Mouse (Mus musculus) olfactory bulb, adult 2 months (tissue): ENCODE measurements around the gene Hap1. TPM values are rescaled to one million over a fixed set of nuclear protein-coding genes. Genes with fewer than 3 reads are reported as not detected.
"Not testable (repeated sequence)": the region's sequence is repeated elsewhere in the genome, so short reads cannot be mapped to it uniquely, and the experiment has no call there.

ENCODE experiments used
- H3K27ac ChIP-seq: fragments of 200-500 bp; 2 replicates; pipeline ENCODE4 v1.5.1; 2012; ENCODE audit warnings: low read depth, low read length; ENCODE audit not compliant: insufficient read depth
- H3K4me1 ChIP-seq: fragments of 200-500 bp; 2 replicates; pipeline ENCODE4 v1.6.1; 2012; ENCODE audit warnings: low read length; ENCODE audit not compliant: control insufficient read depth, insufficient read depth
- H3K4me3 ChIP-seq: fragments of 200-500 bp; 2 replicates; pipeline ENCODE4 v1.5.1; 2012; ENCODE audit warnings: mild to moderate bottlenecking, low read depth, low read length, moderate library complexity; ENCODE audit not compliant: insufficient read depth
- CTCF ChIP-seq: fragments of 200-500 bp; IDR thresholded peaks from 2 replicates; pipeline ENCODE4 v1.5.1; 2012; ENCODE audit warnings: low read depth, mild to moderate bottlenecking, low read length, moderate library complexity; ENCODE audit not compliant: insufficient read depth
- POLR2A ChIP-seq: fragments of 200-500 bp; IDR thresholded peaks from 2 replicates; pipeline ENCODE4 v1.6.1; 2012; ENCODE audit warnings: mild to moderate bottlenecking, low read depth, low read length, moderate library complexity; ENCODE audit not compliant: insufficient read depth
- WGBS: fragments of 180-500 bp; shearing (Covaris S2); methylation state at CpG from one replicate; pipeline ENCODE4 v1.1.7; 2018; 5-methylcytosine and 5-hydroxymethylcytosine counted together
- polyA plus RNA-seq: library from polyadenylated mRNA; stranded (reverse); fragments of >200 nt; gene quantifications from 2 replicates; pipeline ENCODE4 v1.2.4, GENCODE M21; 2012; ENCODE audit warnings: low replicate concordance; ENCODE audit not compliant: missing spikeins, insufficient read depth, insufficient read length

Gene Hap1
- polyA plus RNA-seq, 1 experiment: not detected

DNA sequence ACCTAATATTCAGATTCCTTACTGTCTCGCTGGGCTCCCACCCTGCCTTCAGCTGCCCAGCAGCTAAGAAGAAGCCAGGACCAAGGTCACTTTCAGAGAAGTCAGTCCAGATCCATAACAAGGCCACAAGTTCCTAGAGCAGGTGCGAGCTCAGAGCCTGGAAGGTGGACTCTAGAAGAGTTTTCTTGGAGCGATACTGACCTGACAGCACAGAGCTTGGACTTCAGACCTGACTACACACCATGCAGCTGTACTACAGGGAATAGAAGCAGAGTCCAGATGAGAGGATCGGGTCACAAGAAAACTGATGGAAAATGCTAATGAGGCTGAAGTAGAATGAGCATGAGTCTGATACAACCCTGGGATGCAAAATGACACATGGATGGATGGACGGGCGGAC, 42.5 kb downstream of the Hap1 start:
- Histone ChIP-seq H3K27ac (peak overlapping the region; percentile 66), H3K4me1 (peaks cover 19% of the 10 kb centered on the region), H3K4me3 (no peak overlapping the region)
- WGBS: 95% methylated on average over 6 of the region's 6 CpGs
- TF ChIP-seq POLR2A (no peak), CTCF (no peak)

DNA sequence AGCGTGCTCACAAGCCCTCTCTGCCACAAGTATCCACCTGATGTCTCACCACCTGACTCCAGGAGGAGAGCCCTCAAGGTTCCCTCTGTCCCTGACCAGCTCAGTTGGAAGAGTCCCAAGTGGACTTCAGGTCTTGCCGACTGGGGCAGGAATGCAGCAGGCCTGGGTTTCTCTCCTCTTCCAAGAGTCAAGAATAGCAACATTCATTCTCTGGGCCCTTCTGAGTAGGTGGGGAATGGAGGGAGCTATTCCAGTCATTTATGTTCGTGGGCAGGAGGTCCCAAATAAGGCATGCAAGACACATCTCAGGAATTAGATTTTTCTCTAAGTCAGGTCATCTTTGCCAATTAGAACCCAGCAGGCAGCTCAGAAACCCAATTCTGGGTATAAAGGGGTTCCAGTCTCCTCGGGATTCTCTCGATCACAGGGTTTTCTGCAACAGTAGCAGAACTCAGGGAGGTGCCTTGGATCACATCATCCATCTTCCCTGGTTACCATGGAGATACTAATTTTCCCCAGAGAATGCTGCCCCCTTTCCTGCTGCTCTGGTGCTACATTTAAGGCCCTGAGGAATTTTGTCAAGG, 43.7 kb downstream of the Hap1 start:
- 15% methylated on average over 5 of the region's 5 CpGs for WGBS
- TF ChIP-seq CTCF: no peak
- no peak for TF ChIP-seq POLR2A
- Histone ChIP-seq H3K4me3 (no peak overlapping the region), H3K4me1 (peaks cover 19% of the 10 kb centered on the region), H3K27ac (peak overlapping the region; percentile 94)

DNA sequence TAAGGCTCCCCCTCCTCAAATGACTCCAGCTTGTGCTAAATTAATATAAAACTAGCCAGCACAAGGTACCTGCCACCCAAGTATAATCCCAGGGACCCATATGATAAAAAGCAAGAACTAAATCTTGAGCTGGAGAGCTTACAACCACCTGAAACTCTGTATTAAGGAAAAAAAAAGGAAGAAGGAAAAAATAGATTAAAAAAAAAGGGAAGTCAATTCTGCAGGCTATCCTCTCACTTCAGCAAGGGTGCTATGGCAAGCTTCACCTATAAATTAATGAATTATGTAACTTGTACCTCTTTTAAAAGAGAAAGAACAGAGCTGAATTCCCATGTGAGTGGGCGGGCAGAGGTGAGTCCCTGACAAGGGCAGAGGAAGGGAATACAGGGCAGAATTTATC, 44.3 kb downstream of the Hap1 start:
- H3K27ac ChIP-seq: peak overlapping the region; percentile 94; the same call in 1 of the 2 replicates
- no peak overlapping the region for H3K4me3 ChIP-seq
- no peak for TF ChIP-seq POLR2A
- no peak for TF ChIP-seq CTCF
- H3K4me1 ChIP-seq: peaks cover 19% of the 10 kb centered on the region
- WGBS: 63% methylated on average over 1 of the region's 1 CpGs

DNA sequence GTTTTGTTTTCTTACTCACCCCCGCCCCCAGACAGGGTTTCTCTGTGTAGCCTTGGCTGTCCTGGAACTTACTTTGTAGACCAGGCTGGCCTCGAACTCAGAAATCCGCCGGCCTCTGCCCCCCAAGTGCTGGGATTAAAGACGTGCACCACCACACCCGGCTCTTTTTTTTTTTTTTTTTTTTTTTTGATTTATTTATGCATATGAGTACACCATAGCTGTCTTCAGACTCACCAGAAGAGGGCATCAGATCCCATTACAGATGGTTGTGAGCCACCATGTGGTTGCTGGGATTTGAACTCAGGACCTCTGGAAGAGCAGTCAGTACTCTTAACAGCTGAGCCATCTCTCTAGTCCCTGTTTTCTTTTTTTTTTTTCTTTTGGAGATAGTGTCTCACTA, 47.3 kb downstream of the Hap1 start:
- not testable (repeated sequence) for H3K27ac ChIP-seq, H3K4me3 ChIP-seq
- peaks cover 13% of the 10 kb centered on the region for H3K4me1 ChIP-seq
- 88% methylated on average over 5 of the region's 6 CpGs for WGBS

DNA sequence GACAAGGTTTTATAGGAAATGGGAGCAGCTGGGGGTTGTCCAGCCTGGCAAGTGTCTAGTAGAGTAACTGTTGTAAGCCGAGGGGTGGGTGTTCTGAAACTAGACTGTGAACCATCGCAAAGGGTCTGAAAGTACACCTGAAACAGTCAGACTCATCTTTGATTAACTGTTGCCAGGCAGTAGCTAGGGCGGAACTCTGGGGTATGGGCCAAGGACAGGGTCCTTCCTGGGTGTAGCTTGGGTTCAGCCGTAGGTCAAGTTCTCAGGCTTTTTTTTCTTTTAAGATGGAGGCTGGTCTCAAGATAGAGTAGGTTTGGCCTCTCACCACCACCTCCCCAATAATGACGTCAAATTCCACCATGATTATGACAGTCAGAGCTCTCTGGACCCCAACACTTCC, 48.0 kb downstream of the Hap1 start:
- no peak overlapping the region for H3K27ac ChIP-seq
- peaks cover 9% of the 10 kb centered on the region for H3K4me1 ChIP-seq
- TF ChIP-seq POLR2A (no peak), CTCF (no peak)
- no peak overlapping the region for H3K4me3 ChIP-seq
- WGBS: 91% methylated on average over 5 of the region's 5 CpGs

DNA sequence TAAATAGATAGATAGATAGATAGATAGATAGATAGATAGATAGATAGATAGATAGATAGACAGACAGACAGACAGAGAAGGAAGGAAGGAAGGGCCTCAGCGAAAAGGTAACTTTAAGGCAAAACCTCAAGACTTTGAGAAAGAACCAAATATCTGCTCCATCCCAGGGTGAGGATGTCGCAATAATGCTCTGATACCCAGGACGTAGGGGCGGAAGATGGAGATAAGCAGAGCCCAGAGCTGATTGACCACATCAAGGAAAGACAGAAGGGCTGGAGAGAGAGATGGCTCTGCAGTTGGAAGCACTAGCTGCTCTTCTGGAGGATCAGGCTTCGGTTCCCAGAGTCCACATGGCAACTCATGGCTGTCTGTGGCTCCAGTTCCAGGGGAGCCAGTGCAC, 54.6 kb downstream of the Hap1 start:
- Histone ChIP-seq H3K4me1 (peaks cover 7% of the 10 kb centered on the region; the same call in 1 of the 2 replicates), H3K27ac (no peak overlapping the region), H3K4me3 (no peak overlapping the region)
- 95% methylated on average over 5 of the region's 5 CpGs for WGBS
- TF ChIP-seq POLR2A (no peak), CTCF (no peak)

DNA sequence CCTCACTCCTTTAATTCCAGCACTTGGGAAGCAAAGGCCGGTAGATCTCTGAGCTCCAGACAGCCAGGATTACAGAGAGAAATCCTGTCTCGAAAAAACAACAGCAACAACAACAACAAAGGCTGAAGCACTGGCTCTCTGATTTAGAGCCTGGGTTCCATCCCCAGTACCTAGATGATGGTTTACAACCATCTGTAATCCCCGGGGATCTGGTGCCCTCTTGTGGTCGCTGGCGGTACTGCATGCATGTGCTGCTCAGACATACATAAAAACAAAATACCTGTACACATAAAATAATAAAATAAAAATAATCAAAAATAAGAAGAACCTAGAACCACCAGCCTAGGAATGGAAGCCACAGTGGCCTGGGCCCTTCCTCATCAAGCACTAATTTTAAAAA, 55.6 kb downstream of the Hap1 start:
- Histone ChIP-seq H3K4me3 (no peak overlapping the region), H3K4me1 (peaks cover 7% of the 10 kb centered on the region; the same call in 1 of the 2 replicates), H3K27ac (no peak overlapping the region)
- WGBS: 14% methylated on average over 5 of the region's 5 CpGs
- TF ChIP-seq POLR2A: no peak
- TF ChIP-seq CTCF: no peak

DNA sequence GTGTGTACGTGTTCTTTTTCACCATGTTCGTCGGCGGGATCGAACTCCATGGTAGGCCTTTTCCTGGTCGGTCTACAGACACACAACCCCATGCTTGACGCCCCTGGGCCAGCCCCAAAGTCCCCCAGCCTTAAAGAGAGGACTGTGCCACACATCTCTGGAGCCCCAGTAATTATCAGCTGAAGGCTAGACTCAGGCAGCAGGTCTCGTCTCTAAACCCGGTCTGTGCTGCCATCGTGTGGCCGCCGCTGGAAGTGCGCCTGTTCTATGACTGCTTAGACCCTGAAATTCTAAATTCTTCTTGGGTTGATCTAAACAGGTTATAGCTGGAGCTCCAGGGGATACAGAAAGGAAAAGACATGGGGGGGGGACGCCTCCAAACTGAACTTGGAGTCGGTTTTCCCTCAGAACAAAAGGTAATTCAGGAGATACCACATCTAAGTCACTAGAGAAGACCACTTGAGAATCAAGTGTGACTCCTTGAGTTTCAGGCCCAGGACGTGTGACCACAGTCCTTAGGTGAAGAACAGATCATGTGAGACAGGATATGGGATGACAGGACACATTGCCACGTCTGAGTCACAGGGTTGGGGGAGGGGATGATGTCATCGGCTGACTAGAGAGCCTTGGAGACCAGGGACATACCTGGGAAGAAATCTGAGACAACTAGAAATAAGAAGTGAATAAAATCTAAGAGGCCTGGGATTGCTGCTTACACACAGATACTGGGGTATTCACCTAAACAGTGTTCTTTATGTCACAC, 57.5 kb downstream of the Hap1 start:
- no peak overlapping the region for H3K27ac ChIP-seq

DNA sequence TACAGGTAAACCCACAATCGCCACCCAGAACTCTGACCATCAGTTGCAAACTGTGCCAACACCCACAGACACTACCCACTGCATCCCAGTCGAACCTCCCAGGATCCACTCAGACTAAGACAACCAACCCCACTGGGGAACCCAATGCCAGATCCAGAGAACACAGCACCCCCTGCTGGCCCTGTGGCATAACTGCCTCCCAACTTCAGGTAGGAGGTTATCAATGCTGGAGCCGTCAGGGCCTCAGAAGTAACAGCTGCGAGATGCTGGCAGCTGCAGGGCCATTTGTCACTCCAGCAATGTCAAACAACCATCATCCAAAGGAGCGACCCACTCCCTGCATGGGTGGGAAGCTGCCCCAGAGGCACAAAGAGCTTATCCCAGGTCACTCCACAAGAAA, 58.1 kb downstream of the Hap1 start:
- Histone ChIP-seq H3K4me3 (no peak overlapping the region), H3K27ac (no peak overlapping the region), H3K4me1 (peaks cover 9% of the 10 kb centered on the region; the same call in 1 of the 2 replicates)
- TF ChIP-seq CTCF: peak; percentile 57; the same call in 1 of the 2 replicates
- TF ChIP-seq POLR2A: no peak
- WGBS: 39% methylated on average over 5 of the region's 5 CpGs

More for the DNA sequence above, 57.5 kb downstream of the Hap1 start:
- peak; percentile 67; the same call in 1 of the 2 replicates for TF ChIP-seq CTCF
- TF ChIP-seq POLR2A: no peak
- no peak overlapping the region for H3K4me3 ChIP-seq
- peaks cover 9% of the 10 kb centered on the region; the same call in 1 of the 2 replicates for H3K4me1 ChIP-seq
- 19% methylated on average over 18 of the region's 18 CpGs for WGBS

Other genes starting within 250 kb of the Hap1 start
- gene Krt13, start 234.6 kb downstream of the Hap1 start, polyA plus RNA-seq: not detected in 2 replicates
- not detected in 2 replicates for gene Krt15, start 220.2 kb downstream of the Hap1 start, polyA plus RNA-seq
- not detected in 2 replicates for gene Krt19, start 207.5 kb downstream of the Hap1 start, polyA plus RNA-seq
- gene Krt9, start 162.9 kb downstream of the Hap1 start, polyA plus RNA-seq: not detected in 2 replicates
- gene Krt14, start 148.6 kb downstream of the Hap1 start, polyA plus RNA-seq: not detected in 2 replicates
- not detected in 2 replicates for gene Krt16, start 107.2 kb downstream of the Hap1 start, polyA plus RNA-seq
- gene Krt17, start 95.1 kb downstream of the Hap1 start, polyA plus RNA-seq: not detected in 2 replicates
- not detected in 2 replicates for gene Krt42, start 86.3 kb downstream of the Hap1 start, polyA plus RNA-seq
- gene Eif1, start 36.2 kb downstream of the Hap1 start, polyA plus RNA-seq: not detected in 2 replicates
- gene Gast, start 21.7 kb downstream of the Hap1 start, polyA plus RNA-seq: not detected in 2 replicates
- not detected in 2 replicates for gene Jup, start 41.6 kb upstream of the Hap1 start, polyA plus RNA-seq
- gene P3h4, start 58.7 kb upstream of the Hap1 start, polyA plus RNA-seq: not detected in 2 replicates
- gene Fkbp10, start 59.6 kb upstream of the Hap1 start, polyA plus RNA-seq: not detected in 2 replicates
- gene Nt5c3b, start 85.7 kb upstream of the Hap1 start, polyA plus RNA-seq: not detected in 2 replicates
- gene Klhl10, start 85.8 kb upstream of the Hap1 start, polyA plus RNA-seq: not detected in 2 replicates
- not detected in 2 replicates for gene Klhl11, start 116.6 kb upstream of the Hap1 start, polyA plus RNA-seq
- gene Acly, start 171.9 kb upstream of the Hap1 start, polyA plus RNA-seq: not detected in 2 replicates
- not detected in 2 replicates for gene Ttc25, start 189.5 kb upstream of the Hap1 start, polyA plus RNA-seq
- gene Cnp, start 218.8 kb upstream of the Hap1 start, polyA plus RNA-seq: not detected in 2 replicates